Mouse (Mus musculus): ENCODE results near the gene Mipol1. TPM values are rescaled to one million over a fixed set of nuclear protein-coding genes. Genes with fewer than 3 reads are reported as not detected.
A peak's percentile ranks its signal among the peaks of the same experiment; 100 is the strongest.
"Not testable (repeated sequence)": the region's sequence is repeated elsewhere in the genome, so short reads cannot be mapped to it uniquely, and the experiment has no call there.

Gene Mipol1
- polyA plus RNA-seq, 1 experiment from 2014 or later: 10.7 TPM

- Histone ChIP-seq H3K27me3 (ENCODE audit: insufficient read depth, low read length) (no peaks in the 10 kb centered on the region), H3K9ac (peak overlapping the region; percentile 60), H3K4me3 (ENCODE audit: low read depth, low read length) (peak overlapping the region; percentile 46), H3K9me3 (ENCODE audit: low read depth, low read length) (no peaks in the 10 kb centered on the region), H3K36me3 (ENCODE audit: insufficient read depth) (no peaks in the 10 kb centered on the region), H3K4me2 (peak overlapping the region; percentile 91), H3K4me1 (ENCODE audit: insufficient read depth) (no peaks in the 10 kb centered on the region), H3K27ac (ENCODE audit: low read depth) (no peak overlapping the region)
- WGBS: 6% methylated on average over 30 of the region's 30 CpGs
- DNase-seq: peak; percentile 61
- peak; percentile 83 for ATAC-seq (ENCODE audit: insufficient read depth)
- TF ChIP-seq CTCF (IDR thresholded peaks at IDR 0.05; ENCODE audit: low read depth): no peak
Measured at GRCm38 (mm10) chr12:57211353-57212311, 18.6 kb upstream of the Mipol1 start.

GRCm38 (mm10) chr12:57212463-57212862 is 17.8 kb upstream of the Mipol1 start:
- WGBS: 81% methylated on average over 5 of the region's 5 CpGs
- not testable (repeated sequence) for H3K36me3 ChIP-seq (ENCODE audit: insufficient read depth); H3K9ac ChIP-seq; H3K4me2 ChIP-seq; H3K27me3 ChIP-seq (ENCODE audit: insufficient read depth, low read length); DNase-seq; H3K4me1 ChIP-seq (ENCODE audit: insufficient read depth); H3K9me3 ChIP-seq (ENCODE audit: low read depth, low read length); H3K27ac ChIP-seq (ENCODE audit: low read depth); H3K4me3 ChIP-seq (ENCODE audit: low read depth, low read length)
- peak; percentile 42; the same call in 1 of the 2 replicates for ATAC-seq (ENCODE audit: insufficient read depth)

- TF ChIP-seq CTCF (IDR thresholded peaks at IDR 0.05; ENCODE audit: low read depth): no peak
- no peak overlapping the region for H3K4me3 ChIP-seq (ENCODE audit: low read depth, low read length)
- DNase-seq: no peak
- 85% methylated on average over 9 of the region's 9 CpGs for WGBS
- no peaks in the 10 kb centered on the region for H3K36me3 ChIP-seq (ENCODE audit: insufficient read depth)
- H3K4me1 ChIP-seq (ENCODE audit: insufficient read depth): peaks cover under 1% of the 10 kb centered on the region; the same call in 1 of the 2 replicates
- H3K27ac ChIP-seq (ENCODE audit: low read depth): no peak overlapping the region
- no peak for ATAC-seq (ENCODE audit: insufficient read depth)
- H3K4me2 ChIP-seq: no peak overlapping the region
- H3K9me3 ChIP-seq (ENCODE audit: low read depth, low read length): no peaks in the 10 kb centered on the region
- H3K9ac ChIP-seq: no peak overlapping the region
- no peaks in the 10 kb centered on the region for H3K27me3 ChIP-seq (ENCODE audit: insufficient read depth, low read length)
Measured at GRCm38 (mm10) chr12:57226411-57226810, 3.8 kb upstream of the Mipol1 start.

GRCm38 (mm10) chr12:57227776-57228175 is 2.5 kb upstream of the Mipol1 start:
- no peak for DNase-seq
- WGBS: 77% methylated on average over 4 of the region's 8 CpGs

GRCm38 (mm10) chr12:57229703-57230102 is 524 bp upstream of the Mipol1 start:
- H3K27me3 ChIP-seq (ENCODE audit: insufficient read depth, low read length): no peaks in the 10 kb centered on the region
- peak overlapping the region; percentile 81 for H3K27ac ChIP-seq (ENCODE audit: low read depth)
- H3K36me3 ChIP-seq (ENCODE audit: insufficient read depth): no peaks in the 10 kb centered on the region
- no peaks in the 10 kb centered on the region for H3K9me3 ChIP-seq (ENCODE audit: low read depth, low read length)
- peaks cover 6% of the 10 kb centered on the region; the same call in 1 of the 2 replicates for H3K4me1 ChIP-seq (ENCODE audit: insufficient read depth)
- no peak for DNase-seq
- no peak for TF ChIP-seq CTCF (IDR thresholded peaks at IDR 0.05; ENCODE audit: low read depth)
- peak overlapping the region; percentile 71 for H3K4me3 ChIP-seq (ENCODE audit: low read depth, low read length)
- H3K4me2 ChIP-seq: peak overlapping the region; percentile 67
- ATAC-seq (ENCODE audit: insufficient read depth): peak; percentile 9; the same call in 1 of the 2 replicates
- peak overlapping the region; percentile 52; the same call in 1 of the 2 replicates for H3K9ac ChIP-seq
- WGBS: 24% methylated on average over 4 of the region's 4 CpGs

More at GRCm38 (mm10) chr12:57227776-57228175, 2.5 kb upstream of the Mipol1 start:
- no peak for TF ChIP-seq CTCF (IDR thresholded peaks at IDR 0.05; ENCODE audit: low read depth)
- Histone ChIP-seq H3K9me3 (ENCODE audit: low read depth, low read length) (no peaks in the 10 kb centered on the region), H3K4me1 (ENCODE audit: insufficient read depth) (peaks cover 6% of the 10 kb centered on the region; the same call in 1 of the 2 replicates), H3K4me3 (ENCODE audit: low read depth, low read length) (no peak overlapping the region), H3K27me3 (ENCODE audit: insufficient read depth, low read length) (no peaks in the 10 kb centered on the region), H3K4me2 (no peak overlapping the region), H3K9ac (no peak overlapping the region), H3K36me3 (ENCODE audit: insufficient read depth) (no peaks in the 10 kb centered on the region), H3K27ac (ENCODE audit: low read depth) (no peak overlapping the region)
- ATAC-seq (ENCODE audit: insufficient read depth): no peak

- peak; percentile 50 for DNase-seq
Measured at GRCm38 (mm10) chr12:57231085-57231875, 1.1 kb downstream of the Mipol1 start.

More at GRCm38 (mm10) chr12:57231085-57231875, 1.1 kb downstream of the Mipol1 start:
- Histone ChIP-seq H3K27me3 (ENCODE audit: insufficient read depth, low read length) (no peaks in the 10 kb centered on the region), H3K4me3 (ENCODE audit: low read depth, low read length) (peak overlapping the region; percentile 71), H3K9ac (peak overlapping the region; percentile 76), H3K27ac (ENCODE audit: low read depth) (no peak overlapping the region; the same call in 1 of the 2 replicates), H3K9me3 (ENCODE audit: low read depth, low read length) (no peaks in the 10 kb centered on the region), H3K36me3 (ENCODE audit: insufficient read depth) (0 out of 2 replicates have a peak, but pooled peaks cover 3% of the 10 kb centered on the region), H3K4me1 (ENCODE audit: insufficient read depth) (peaks cover 6% of the 10 kb centered on the region; the same call in 1 of the 2 replicates), H3K4me2 (peak overlapping the region; percentile 67)
- peak; percentile 19; the same call in 1 of the 2 replicates for TF ChIP-seq CTCF (IDR thresholded peaks at IDR 0.05; ENCODE audit: low read depth)
- no peak for ATAC-seq (ENCODE audit: insufficient read depth)
- WGBS: 63% methylated on average over 14 of the region's 14 CpGs

Data from lung, embryonic 14.5 days (tissue).